ENCODE assay signal across 8 mouse cellular contexts in the genomic region with DNA sequence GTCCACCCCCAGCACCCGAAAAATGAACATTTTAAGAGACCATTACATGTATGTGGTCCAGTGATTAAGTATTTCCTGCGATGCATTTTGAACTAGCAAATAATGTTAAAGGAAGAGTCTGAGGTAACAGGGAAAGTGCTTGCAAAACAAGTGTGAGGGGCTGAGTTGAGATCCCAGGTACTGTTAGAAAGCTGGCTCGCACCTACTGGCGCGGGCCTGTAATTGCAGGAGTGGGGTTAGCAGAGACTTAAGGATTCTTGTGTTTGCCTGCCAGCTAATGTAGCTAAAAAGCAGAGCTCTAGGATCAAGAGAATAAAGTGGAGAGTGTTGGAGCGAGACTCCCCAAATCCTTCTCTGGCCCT. TPM values are rescaled to one million over a fixed set of nuclear protein-coding genes. Genes with fewer than 3 reads are reported as not detected.
DNase-seq lines count a peak whose midpoint lies in the region; ATAC-seq and TF ChIP-seq lines count a peak whose summit lies in the region.

No protein-coding gene starts in this region.

- peak overlapping the region; percentile 59 for H3K4me3 ChIP-seq in kidney, adult 2 months (ENCODE audit: insufficient read depth, low read depth, low read length)
- H3K4me3 ChIP-seq in lung, adult 2 months (replicated peaks; ENCODE audit: extremely low read depth, low read depth, low read length): peak overlapping the region; percentile 75
- peak overlapping the region; percentile 76 for H3K4me3 ChIP-seq in neural tube, embryonic 14.5 days (ENCODE audit: low read depth, low read length)

- 5% methylated on average over 6 of the region's 6 CpGs for WGBS in kidney, adult 2 months
- WGBS in lung, adult 2 months: 5% methylated on average over 6 of the region's 6 CpGs
- WGBS in neural tube, embryonic 14.5 days: 5% methylated on average over 6 of the region's 6 CpGs

- no peak for TF ChIP-seq POLR2A in kidney, adult 2 months (IDR thresholded peaks at IDR 0.05; ENCODE audit: low read depth, low read length)
- TF ChIP-seq POLR2A in lung, adult 2 months (IDR thresholded peaks at IDR 0.05; ENCODE audit: borderline replicate concordance, extremely low read depth, low read depth, low read length): 0 out of 2 replicates have a peak, but pooled peaks have one; percentile 24

- H3K9ac ChIP-seq in neural tube, embryonic 14.5 days (replicated peaks; ENCODE audit: low read depth, low read length): peak overlapping the region; percentile 72

- H3K27ac ChIP-seq in kidney, adult 2 months (ENCODE audit: insufficient read depth, low read depth, low read length): peak overlapping the region; percentile 71
- peak overlapping the region; percentile 81 for H3K27ac ChIP-seq in neural tube, embryonic 14.5 days (ENCODE audit: low read depth, low read length)

- H3K4me2 ChIP-seq in neural tube, embryonic 14.5 days (ENCODE audit: low read depth, low read length): peak overlapping the region; percentile 75

- peaks cover 24% of the 10 kb centered on the region for H3K4me1 ChIP-seq in kidney, adult 2 months (ENCODE audit: control insufficient read depth, insufficient read depth, low read length)
- H3K4me1 ChIP-seq in lung, adult 2 months (ENCODE audit: control insufficient read depth, insufficient read depth, low read length): peaks cover 17% of the 10 kb centered on the region
- H3K4me1 ChIP-seq in neural tube, embryonic 14.5 days (ENCODE audit: control insufficient read depth, insufficient read depth, low read length): peaks cover 16% of the 10 kb centered on the region

- TF ChIP-seq CTCF in kidney, adult 2 months (conservative IDR thresholded peaks at IDR 0.05; ENCODE audit: insufficient read depth, insufficient read length, low read depth, low read length): peak; percentile 65
- TF ChIP-seq CTCF in lung, adult 2 months (IDR thresholded peaks at IDR 0.05; ENCODE audit: insufficient read depth, low read length): peak; percentile 66

- ATAC-seq in granulocyte monocyte progenitor cell, adult 5-6 weeks (replicated peaks; ENCODE audit: poor library complexity, severe bottlenecking): peak; percentile 43
- peak; percentile 42 for ATAC-seq in neural tube, embryonic 14.5 days (ENCODE audit: low read depth)

- no peaks in the 10 kb centered on the region for H3K27me3 ChIP-seq in kidney, adult 2 months (replicated peaks; ENCODE audit: control insufficient read depth, insufficient read depth, low read length)
- no peaks in the 10 kb centered on the region for H3K27me3 ChIP-seq in neural tube, embryonic 14.5 days (ENCODE audit: control insufficient read depth, insufficient read depth, low read length)

- H3K9me3 ChIP-seq in neural tube, embryonic 14.5 days (ENCODE audit: control insufficient read depth, low read length): no peaks in the 10 kb centered on the region

- peak; percentile 45 for DNase-seq in urinary bladder, postnatal 25 days (ENCODE audit: low spot score)
- DNase-seq in urinary bladder, postnatal 4 days (ENCODE audit: low spot score in 2 of 2): no peak
- peak; percentile 61 to 71 for DNase-seq in cerebellum, postnatal 14 days
- peak; percentile 79 for DNase-seq in kidney, adult 2 months
- DNase-seq in lung, adult 2 months: peak; percentile 40
- DNase-seq in thymus, postnatal 25 days: peak; percentile 84

- no peaks in the 10 kb centered on the region for H3K36me3 ChIP-seq in kidney, adult 2 months (ENCODE audit: control insufficient read depth, insufficient read depth, low read length)
- no peaks in the 10 kb centered on the region for H3K36me3 ChIP-seq in neural tube, embryonic 14.5 days (ENCODE audit: control insufficient read depth, insufficient read depth, low read length)

RNA-seq across cellular contexts. Expression of a gene that starts 0.6 kb away (rescaled TPM):
- total RNA-seq in granulocyte monocyte progenitor cell, adult 5-6 weeks (2014; fragmentation: Nextera tagmentation): 17.9 and 19.2 TPM in 2 replicates
- 12.8 and 14.1 TPM in 2 replicates for total RNA-seq in granulocyte monocyte progenitor cell, adult 5-6 weeks (2017)
- polyA plus RNA-seq in kidney, adult 2 months (2012; rRNA removed): 46.6 and 52.9 TPM in 2 replicates
- 64.9 and 65.8 TPM in 2 replicates for polyA plus RNA-seq in lung, adult 2 months (2012; rRNA removed)
- polyA plus RNA-seq in neural tube, embryonic 14.5 days (2014; fragmentation: Nextera tagmentation; extraction: Ambion mirVana): 81.8 and 93.5 TPM in 2 replicates

RNA-seq across cellular contexts. Expression of a gene that starts 14.3 kb away (rescaled TPM):
- total RNA-seq in granulocyte monocyte progenitor cell, adult 5-6 weeks (2014; fragmentation: Nextera tagmentation): 1.4 TPM in 1 of 2 replicates, not detected in the other
- total RNA-seq in granulocyte monocyte progenitor cell, adult 5-6 weeks (2017): 1.5 and 2.6 TPM in 2 replicates
- polyA plus RNA-seq in kidney, adult 2 months (2012; rRNA removed): 11.8 and 13.6 TPM in 2 replicates
- 43.7 and 45.9 TPM in 2 replicates for polyA plus RNA-seq in lung, adult 2 months (2012; rRNA removed)
- polyA plus RNA-seq in neural tube, embryonic 14.5 days (2014; fragmentation: Nextera tagmentation; extraction: Ambion mirVana): 16.2 and 17.7 TPM in 2 replicates

RNA-seq across cellular contexts. Expression of a gene that starts 14.4 kb away (rescaled TPM):
- 0.81 TPM in 1 of 2 replicates, not detected in the other for total RNA-seq in granulocyte monocyte progenitor cell, adult 5-6 weeks (2014; fragmentation: Nextera tagmentation)
- total RNA-seq in granulocyte monocyte progenitor cell, adult 5-6 weeks (2017): 0.15 TPM in 1 of 2 replicates, not detected in the other
- polyA plus RNA-seq in kidney, adult 2 months (2012; rRNA removed): 10.7 and 13.7 TPM in 2 replicates
- polyA plus RNA-seq in lung, adult 2 months (2012; rRNA removed): 9.1 and 13.2 TPM in 2 replicates
- 1.7 and 1.8 TPM in 2 replicates for polyA plus RNA-seq in neural tube, embryonic 14.5 days (2014; fragmentation: Nextera tagmentation; extraction: Ambion mirVana)

RNA-seq across cellular contexts. Expression of a gene that starts 16.8 kb away (rescaled TPM):
- 194 and 203 TPM in 2 replicates for total RNA-seq in granulocyte monocyte progenitor cell, adult 5-6 weeks (2014; fragmentation: Nextera tagmentation)
- 141 and 169 TPM in 2 replicates for total RNA-seq in granulocyte monocyte progenitor cell, adult 5-6 weeks (2017)
- polyA plus RNA-seq in kidney, adult 2 months (2012; rRNA removed): 44.6 and 49.8 TPM in 2 replicates
- polyA plus RNA-seq in lung, adult 2 months (2012; rRNA removed): 22.6 and 33.3 TPM in 2 replicates
- 104 and 112 TPM in 2 replicates for polyA plus RNA-seq in neural tube, embryonic 14.5 days (2014; fragmentation: Nextera tagmentation; extraction: Ambion mirVana)

RNA-seq across cellular contexts. Expression of a gene that starts 29.7 kb away (rescaled TPM):
- total RNA-seq in granulocyte monocyte progenitor cell, adult 5-6 weeks (2014; fragmentation: Nextera tagmentation): 512 and 539 TPM in 2 replicates
- total RNA-seq in granulocyte monocyte progenitor cell, adult 5-6 weeks (2017): 838 and 956 TPM in 2 replicates
- polyA plus RNA-seq in kidney, adult 2 months (2012; rRNA removed): 116 and 138 TPM in 2 replicates
- 174 and 289 TPM in 2 replicates for polyA plus RNA-seq in lung, adult 2 months (2012; rRNA removed)
- polyA plus RNA-seq in neural tube, embryonic 14.5 days (2014; fragmentation: Nextera tagmentation; extraction: Ambion mirVana): 329 and 397 TPM in 2 replicates

Comparison
In these comparisons a context has a peak if more than half of its experiments do, and no peak if none do; other contexts are left out.
1. DNase-seq: peak in urinary bladder, postnatal 25 days (single experiment), cerebellum, postnatal 14 days (2 of 2), kidney, adult 2 months (single experiment), lung, adult 2 months (single experiment) and thymus, postnatal 25 days (single experiment); none in urinary bladder, postnatal 4 days (0 of 2).
2. Peak in every context shown above with its lines, with median percentiles within 50 percentile points of each other: H3K4me3 ChIP-seq.